Mouse (Mus musculus): ENCODE results near the gene Rhov.

DNA sequence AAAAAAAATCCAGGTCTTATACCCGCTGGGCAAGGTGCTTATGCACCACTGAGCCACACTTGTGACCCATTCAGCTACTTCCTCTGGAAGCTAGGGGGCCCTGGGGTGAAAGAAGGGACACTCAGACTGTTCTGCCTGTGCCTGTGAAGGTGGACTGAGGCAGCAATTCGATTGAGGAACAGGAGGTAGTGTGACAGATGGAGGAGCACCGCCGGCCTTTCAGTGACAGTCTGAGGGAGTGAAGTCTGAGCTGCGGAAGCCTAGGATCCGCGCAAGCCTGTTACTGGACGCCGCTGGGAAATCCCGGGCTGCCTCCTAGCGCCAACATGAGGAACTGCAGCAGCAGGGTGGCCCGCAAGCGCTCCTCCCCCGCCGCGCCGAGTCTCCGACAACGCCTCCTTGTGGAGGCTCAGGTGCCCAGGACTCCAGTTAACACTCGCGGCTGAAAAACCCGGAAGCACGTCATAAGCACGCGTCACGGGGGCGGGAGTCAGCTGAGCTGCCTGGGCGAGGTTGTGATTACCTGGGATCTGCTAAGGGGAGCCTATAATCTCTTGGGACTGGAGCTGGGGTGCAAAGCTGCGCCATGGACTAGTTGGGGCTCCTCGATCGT, 17.3 kb upstream of the Rhov start, which contains the start of gene Vps18:
- TF ChIP-seq GATA1 (IDR thresholded peaks at IDR 0.05; ENCODE audit: low read length) (no peak), TAL1 (IDR thresholded peaks at IDR 0.05; ENCODE audit: low read length) (no peak)

Data from erythroblast, embryonic 14.5 days (primary cell).